Mouse (Mus musculus): Measurements from ENCODE around the gene Olfr961. TPM values are rescaled to one million over a fixed set of nuclear protein-coding genes. Genes with fewer than 3 reads are reported as not detected.
A peak's percentile ranks its signal among the peaks of the same experiment; 100 is the strongest.

Gene Olfr961
- total RNA-seq (2021), result not detected

DNA sequence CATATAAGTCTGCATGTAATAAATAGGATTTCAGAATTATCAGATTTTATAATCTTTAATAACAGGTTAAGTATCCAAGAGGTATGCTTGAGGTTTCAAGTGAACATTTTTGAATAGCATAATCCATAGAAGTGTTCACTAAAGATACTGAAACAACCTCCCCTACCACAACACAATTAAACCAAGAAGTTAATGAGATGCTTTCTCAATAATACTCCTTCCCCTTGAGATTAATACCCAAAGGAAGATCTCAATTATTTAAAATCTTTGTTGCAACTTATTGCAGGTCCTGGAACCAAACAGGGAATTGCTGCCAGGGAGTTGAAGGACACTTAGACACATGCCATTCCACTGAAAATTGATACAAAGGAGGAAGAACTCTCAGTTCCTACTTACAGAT lies at the start of gene Olfr961:
Gene Olfr961 (plus strand): TSS at position 301 of the 400 bp plus-strand sequence.
- DNase-seq, result no peak

DNA sequence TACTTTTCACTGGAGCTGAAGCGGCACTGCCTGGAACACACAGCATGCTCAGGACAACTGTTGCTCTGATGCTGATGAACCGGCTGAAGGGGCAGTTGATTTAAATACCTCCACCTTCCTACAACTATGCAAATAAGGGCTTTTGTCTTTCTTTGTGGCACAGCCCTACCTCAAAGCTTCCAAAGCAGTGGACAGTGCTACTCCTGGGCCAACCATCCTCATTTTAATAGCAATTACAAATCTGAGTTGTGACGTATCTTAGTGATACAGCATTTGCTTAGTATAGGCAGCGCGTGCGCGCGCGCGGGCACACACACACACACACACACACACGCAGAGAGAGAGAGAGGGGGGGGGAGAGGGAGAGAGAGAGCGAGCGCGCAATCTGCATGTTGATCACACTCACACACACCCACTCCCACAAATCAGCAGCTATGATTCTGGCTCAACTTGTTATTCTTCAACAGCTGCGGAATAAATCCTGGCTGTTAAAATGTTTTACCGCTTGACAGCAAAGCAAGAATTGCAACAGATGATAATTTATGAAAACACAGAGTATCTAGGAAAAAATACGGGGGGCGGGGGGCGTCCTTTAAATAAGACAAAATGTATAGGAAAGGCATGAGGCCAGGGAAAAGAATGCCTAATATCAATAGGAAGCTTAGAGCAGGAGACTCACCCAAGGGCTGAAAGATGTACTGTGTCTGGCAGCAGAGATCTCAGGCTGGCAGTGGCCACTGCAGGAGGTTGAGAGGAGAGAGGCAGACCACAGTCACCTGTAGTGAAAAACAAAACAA lies 42.2 kb upstream of the Olfr961 start:
- DNase-seq, result peak; percentile 7

DNA sequence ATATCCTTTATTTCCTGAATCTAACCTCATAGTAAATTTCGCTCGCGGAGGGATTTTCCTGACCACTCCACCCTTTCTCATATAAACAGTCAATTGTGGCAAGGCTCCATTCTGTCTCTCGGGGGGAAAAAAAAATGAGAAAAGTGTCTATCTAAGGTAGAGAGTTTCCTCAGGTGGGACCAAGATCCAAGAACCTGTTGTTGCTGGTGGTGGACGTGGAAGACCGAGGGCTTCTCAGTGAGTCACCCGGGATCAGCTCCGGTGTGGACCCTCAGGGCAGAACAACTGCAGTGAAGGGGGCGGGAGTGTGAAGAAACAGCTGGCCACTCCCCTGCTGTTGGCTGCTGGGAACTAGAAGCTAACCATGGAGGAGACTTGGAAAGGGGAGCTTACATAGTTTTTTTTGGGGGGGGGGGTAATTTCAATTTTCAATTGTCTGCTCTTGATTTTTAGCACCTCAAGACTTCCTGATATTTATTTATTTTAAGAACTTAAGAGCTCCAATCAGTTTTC lies 41.5 kb upstream of the Olfr961 start:
- DNase-seq, result peak in 1 of 2 experiments; percentile 2

DNA sequence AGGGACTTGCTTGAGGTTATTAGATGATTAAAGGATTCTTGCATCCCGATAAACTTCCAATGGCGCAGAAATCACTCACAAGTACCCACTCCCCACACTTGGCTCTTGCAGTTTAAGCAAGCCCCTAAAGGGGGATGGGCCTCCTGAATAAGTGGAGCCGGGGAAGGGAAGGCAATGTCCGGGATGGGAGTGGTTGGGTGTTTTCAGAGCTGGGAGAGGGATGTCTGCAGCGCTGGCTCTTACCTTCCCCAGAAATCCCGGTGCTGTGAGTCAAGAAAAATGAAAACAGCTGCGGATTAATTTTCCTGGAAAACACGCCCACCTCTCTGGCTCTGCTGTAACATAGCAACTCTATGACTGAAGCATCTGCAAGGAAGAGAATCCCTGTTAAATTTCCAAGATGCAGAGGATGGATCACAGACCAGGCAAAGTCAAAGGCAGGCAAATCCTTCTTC lies 40.9 kb upstream of the Olfr961 start, which contains the start of gene AW551984:
Gene AW551984 (minus strand): TSS at position 405 of the 455 bp plus-strand sequence.
- DNase-seq, result no peak

DNA sequence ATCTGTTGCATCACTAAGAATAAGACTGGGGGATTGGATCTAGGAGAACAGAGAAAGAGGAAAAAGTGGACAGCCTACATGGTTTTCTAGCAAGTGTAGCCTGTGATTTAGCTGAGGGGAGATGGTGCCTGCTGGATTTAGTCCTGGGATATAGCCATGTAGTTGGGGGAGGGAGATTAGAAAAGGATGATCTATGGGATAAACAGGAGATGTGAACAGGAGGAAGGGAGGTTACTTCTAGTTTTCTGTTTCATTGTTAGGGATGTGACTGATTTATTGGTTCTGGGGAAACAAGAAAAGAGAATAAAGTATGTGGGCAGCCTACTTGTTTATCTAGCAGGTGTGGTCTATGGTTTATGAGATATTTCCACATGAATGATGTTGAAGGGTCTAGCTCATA lies 36.4 kb upstream of the Olfr961 start:
- DNase-seq, result no peak

DNA sequence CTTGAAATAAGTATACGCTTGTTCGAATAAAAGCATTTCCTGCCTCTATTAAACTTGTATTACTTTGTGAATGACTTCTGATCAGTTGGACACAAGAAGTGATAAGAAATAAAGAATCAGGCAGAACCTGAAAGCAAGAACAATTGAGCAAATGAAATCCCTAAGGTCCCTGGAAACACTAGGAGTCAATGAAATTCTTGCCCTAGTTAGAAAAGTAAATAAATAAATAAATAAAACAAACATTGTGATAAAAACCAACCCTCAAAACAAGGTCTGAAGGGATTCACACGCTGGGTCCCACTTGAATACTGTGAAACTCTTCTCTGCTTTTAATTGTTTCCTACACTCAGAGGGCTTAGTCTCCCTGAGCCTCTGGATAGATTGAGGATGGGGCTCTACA lies 34.5 kb upstream of the Olfr961 start, which contains the start of gene Olfr148:
Gene Olfr148 (plus strand): TSS at position 301 of the 400 bp plus-strand sequence.
- no peak for DNase-seq

DNA sequence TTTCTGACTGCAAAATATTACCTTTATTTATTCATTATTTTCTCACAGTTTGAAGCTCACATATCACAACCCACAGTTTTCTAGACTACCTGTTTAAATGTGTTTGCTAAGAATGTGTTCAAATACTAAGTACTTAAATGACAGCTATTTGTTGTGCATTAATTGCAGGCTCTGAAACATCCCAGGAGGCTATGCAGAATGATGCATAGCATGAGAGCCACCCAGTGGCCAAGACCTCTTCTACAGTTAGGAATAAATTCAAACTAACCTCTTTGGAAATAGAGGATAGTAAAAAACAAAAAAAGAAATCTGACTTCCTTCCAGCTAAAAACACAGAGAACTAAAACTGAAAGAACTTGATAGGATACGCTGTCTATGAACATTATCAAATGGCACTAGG lies 32.9 kb upstream of the Olfr961 start:
- peak in 1 of 2 experiments; percentile 6 for DNase-seq

DNA sequence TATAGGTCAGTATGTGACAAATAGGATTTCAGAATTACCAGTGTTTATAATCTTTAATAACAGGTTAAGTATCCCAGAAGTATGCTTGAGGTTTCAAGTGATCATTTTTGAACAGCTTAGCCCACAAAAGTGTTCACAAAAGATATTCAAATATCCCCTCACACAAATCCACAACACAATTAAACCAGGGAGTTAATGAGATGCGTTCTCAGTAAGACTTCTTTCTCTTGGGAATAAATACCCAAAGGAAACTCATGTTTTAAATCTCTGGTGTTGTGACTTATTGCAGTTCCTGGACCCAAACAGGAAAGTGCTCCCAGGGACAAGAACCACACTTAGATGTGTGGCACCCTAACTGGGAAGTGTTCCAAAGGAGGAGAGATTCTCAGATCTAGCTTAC lies 23.8 kb upstream of the Olfr961 start, which contains the start of gene Olfr960:
Gene Olfr960 (plus strand): TSS at position 301 of the 400 bp plus-strand sequence.
- DNase-seq, result no peak

DNA sequence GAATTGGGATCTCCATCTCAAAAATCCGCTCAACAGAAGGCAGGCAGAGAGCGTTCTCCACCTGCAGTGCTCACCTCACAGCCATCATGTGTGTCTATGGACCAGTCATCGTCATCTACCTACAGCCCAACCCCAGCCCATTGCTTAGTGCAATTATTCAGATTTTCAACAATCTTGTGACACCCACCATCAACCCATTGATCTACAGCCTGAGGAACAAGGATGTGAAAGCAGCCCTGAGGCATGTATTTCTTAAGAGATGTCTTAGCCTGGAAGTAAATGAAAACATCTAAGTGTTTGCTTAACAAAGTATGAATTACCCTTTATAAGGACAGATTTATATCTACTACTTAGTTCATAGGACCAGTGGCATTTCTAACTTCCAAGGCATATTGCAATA lies 21.1 kb upstream of the Olfr961 start:
- no peak for DNase-seq

DNA sequence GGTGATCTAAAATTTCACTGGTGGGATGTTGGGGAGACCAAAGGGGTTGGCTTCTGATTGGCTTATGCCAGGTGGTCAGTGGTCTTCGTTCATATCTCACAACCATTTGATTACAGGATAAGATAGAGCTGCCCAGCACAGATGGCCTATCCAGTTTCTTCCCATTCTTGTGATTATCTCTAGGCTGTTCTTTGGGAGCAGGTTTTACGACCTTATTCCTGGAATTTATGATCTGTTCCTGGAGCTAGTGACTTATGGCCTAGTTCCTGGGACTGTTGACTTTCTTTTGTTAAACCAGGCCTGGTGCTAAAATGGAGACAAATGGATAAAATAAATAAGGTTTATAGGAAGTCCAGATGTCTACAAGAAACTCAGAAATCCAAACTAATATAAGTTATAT lies 20.2 kb upstream of the Olfr961 start:
- no peak for DNase-seq

DNA sequence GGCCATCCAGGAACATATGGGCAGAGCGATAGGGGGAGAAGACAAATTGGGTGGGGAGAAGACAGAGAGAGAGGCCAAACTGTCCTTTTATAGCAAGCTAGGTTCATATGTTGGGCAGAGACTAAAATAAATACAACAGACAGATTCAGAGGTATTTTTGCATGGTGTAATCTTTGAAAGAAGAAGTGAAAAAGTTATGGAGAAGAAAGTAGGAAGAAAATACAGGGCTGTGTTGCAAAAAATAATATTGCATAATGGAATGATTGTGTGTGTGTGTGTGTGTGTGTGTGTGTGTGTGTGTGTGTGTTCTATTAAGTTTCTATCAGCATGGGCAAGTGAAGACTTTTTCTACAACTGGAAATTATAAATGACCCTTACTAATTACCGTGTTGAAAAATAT lies 15.8 kb upstream of the Olfr961 start:
- DNase-seq, result no peak

DNA sequence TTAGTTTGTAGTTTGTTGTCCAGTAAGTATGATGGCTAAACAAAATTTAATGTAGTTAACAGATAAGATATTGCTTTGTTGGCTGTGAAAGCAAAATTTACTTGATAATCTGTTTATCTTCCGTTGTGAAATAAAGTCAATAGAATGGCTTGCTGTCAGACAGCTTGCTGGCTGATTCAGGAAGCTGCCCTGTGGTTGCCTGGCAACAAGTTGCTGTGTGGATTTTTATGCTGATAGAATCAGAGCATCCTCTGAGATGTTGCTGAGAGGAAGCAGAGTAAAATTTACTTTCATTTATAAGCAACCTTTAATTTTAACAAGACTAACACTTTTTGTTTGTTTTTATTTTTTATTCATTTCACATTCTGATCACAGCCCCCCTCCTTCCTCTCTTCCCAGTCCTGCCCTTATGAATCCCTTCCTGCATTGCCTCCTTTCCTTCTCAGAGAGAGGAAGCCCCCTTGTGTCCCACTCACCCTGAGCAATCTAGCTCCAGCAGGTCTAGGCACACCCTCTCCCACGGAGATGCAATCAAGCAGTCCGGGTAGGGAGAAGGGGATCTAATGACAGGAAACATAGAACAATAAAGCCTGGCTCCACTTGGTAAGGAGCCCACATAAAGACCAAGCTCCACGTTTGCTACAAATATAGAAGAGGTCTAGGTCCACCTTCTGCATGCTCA lies 10.8 kb upstream of the Olfr961 start:
- DNase-seq, result peak; percentile 21 to 55

DNA sequence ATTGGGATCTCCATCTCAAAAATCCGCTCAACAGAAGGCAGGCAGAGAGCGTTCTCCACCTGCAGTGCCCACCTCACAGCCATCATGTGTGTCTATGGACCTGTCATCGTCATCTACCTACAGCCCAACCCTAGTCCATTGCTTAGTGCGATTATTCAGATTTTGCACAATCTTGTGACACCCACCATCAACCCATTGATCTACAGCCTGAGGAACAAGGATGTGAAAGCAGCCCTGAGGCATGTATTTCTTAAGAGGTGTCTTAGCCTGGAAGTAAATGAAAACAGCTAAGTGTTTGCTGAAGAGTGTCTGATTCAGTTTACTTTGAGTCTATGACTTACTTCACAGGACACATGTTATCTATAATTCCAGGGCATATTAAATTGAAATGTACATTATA lies 2.5 kb downstream of the Olfr961 start:
- DNase-seq, result no peak

DNA sequence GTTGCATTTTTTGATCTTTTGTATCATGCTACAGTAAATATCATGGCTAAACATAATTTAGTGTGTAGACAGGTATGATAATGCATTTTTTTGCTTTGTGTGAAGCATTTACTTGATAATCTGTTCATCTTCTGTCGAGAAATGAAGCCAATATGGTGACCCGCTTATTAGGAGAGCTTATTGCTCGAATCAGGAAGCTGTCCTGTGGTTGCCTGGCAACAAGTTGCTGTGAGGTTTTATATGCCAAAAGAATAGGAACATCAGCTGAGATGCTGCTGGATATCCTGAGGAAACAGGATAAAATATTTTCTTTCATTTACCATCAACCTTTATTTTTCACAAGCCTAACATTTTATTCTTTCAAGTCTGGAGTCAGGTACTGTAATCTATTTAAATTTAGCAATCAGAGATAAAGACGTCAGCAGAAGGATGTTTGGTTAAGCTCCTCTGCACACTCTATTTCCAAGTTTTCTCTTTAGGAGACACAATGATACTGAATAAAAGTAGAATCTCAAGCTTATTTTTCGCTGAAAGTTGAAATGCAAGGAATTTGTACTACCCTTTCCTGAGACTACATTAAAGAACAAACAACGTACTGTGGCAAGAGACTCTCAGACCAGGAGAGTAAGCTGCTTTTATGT lies 10.0 kb downstream of the Olfr961 start:
- no peak for DNase-seq

DNA sequence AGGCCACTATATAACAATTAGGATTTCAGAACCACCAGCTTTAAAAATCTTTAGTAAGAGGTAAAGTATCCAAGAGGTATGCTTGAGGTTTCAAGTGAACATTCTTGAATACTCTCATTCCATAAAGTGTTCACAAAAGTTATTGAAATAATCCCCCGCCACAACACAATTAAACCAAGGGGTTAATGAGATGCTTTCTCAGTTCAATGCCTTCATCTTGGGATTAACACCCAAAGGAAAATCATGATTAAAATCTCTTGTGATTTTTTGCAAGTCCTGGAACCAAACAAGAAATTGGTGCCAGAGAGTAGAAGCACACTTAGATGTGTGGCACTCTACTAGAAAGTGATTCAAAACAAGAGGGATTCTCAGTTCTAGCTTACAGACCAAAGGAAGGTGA lies 22.0 kb downstream of the Olfr961 start, which contains the start of gene Olfr963:
Gene Olfr963 (plus strand): TSS at position 301 of the 400 bp plus-strand sequence.
- no peak for DNase-seq

DNA sequence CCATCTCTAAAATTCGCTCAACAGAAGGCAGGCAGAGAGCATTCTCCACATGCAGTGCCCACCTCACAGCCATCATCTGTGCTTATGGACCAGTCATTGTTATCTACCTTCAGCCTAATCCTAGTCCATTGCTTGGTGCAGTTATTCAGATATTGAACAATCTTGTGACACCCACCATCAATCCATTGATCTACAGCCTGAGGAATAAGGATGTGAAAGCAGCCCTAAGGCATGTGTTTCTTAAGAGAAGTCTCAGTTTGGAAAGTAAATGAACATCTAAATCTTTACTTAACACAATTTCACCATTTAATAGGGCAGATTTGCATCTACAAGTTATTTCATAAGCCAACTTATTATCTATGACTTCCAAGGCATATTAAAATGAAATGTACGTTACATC lies 24.8 kb downstream of the Olfr961 start:
- DNase-seq, result no peak

DNA sequence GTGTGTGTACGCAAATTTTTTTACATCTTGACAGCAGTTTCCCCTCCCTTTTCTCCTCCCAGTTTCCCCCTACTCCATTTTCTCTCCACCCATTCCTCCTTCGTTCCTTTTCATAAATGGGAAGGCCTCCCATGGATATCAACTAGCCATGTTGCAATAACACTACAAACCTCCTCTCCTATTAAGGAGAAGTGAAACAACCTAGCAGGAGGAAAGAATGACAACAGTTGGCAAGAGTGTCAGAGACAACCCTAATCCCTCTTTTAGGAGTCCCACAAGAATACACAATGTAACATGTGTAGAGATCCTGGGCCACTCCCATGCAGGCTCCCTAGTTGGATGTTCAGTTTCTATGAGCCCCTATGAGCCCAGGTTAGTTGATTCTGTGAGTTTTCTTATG lies 29.9 kb downstream of the Olfr961 start:
- DNase-seq, result no peak

DNA sequence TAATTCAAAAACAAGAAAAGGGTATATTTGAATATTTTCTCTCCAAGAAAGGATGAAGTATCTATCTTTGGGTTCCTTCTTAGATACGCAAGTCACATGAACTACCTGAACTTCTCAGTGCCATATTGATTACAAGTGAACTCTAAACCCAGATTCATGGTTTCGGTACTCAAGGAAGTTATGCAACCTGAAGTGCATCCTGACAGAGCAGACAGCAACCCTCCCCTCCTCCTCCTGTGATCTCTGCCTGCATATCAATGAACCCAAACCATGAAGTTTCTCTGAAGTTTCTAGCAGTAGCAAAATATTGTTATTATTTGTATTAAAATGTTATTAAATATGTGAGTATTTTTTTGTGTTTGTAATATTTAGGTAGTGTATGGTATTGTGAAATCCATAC lies 33.7 kb downstream of the Olfr961 start:
- no peak for DNase-seq

DNA sequence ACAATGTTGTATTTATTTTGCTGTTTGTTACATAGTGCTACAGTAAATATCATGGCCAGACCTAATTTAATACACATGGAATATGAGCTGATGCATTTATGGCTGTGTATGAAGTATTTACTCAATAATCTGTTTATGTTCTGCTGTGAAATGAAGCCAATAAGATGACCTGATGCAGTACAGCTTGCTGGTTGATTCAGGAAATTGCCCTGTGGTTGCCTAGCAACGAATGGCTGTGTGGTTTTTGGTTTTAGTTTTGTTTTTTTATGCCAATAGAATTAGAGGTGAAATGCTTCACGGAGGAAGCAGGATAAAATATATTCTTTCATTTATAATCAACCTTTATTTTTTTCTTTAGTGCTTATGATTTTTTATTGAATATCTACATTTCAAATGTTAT lies 34.4 kb downstream of the Olfr961 start:
- no peak for DNase-seq

Data from layer of hippocampus, postnatal 36 days (tissue).